Mouse (Mus musculus) left cerebral cortex, adult 8-10 months (tissue): ENCODE data around the gene Npr1. TPM values are rescaled to one million over a fixed set of nuclear protein-coding genes. Genes with fewer than 3 reads are reported as not detected.

Experiments
- total RNA-seq, 4 experiments: library from RNA; stranded (reverse); gene quantifications; 2 replicates each; pipeline ENCODE4 v1.2.4; 2022

Npr1 gene
- total RNA-seq, 4 experiments from 2014 or later, result 4.2 to 6.0 (median 5.0) TPM

Other genes with a start within 250 kb of the Npr1 start
- gene Jtb, start 234.3 kb downstream of the Npr1 start, total RNA-seq, result 10 to 100 TPM; 29.4 to 40.3 (median 33.6) TPM
- gene Creb3l4, start 222.4 kb downstream of the Npr1 start, total RNA-seq, result under 1 TPM; 0.25 to 0.72 (median 0.52) TPM
- 10 to 100 TPM; 43.0 to 52.8 (median 49.6) TPM for gene Slc39a1, start 217.7 kb downstream of the Npr1 start, total RNA-seq
- 10 to 100 TPM; 33.0 to 41.6 (median 35.8) TPM for gene Crtc2, start 211.7 kb downstream of the Npr1 start, total RNA-seq
- gene Dennd4b, start 200.7 kb downstream of the Npr1 start, total RNA-seq, result 10 to 100 TPM; 35.2 to 38.6 (median 37.1) TPM
- gene Gatad2b, start 172.7 kb downstream of the Npr1 start, total RNA-seq, result 10 to 100 TPM; 90.4 to 99.8 (median 96.4) TPM
- 1 to 10 TPM; 5.7 to 7.9 (median 7.4) TPM for gene Slc27a3, start 75.9 kb downstream of the Npr1 start, total RNA-seq
- 10 to 100 TPM; 55.1 to 59.9 (median 59.0) TPM for gene Ints3, start 32.2 kb downstream of the Npr1 start, total RNA-seq
- 10 to 100 TPM; 84.9 to 98.9 (median 93.3) TPM for gene Ilf2, start 10.3 kb upstream of the Npr1 start, total RNA-seq
- gene Snapin, start 25.2 kb upstream of the Npr1 start, total RNA-seq, result 10 to 100 TPM; 62.4 to 74.7 (median 67.1) TPM
- gene Chtop, start 43.6 kb upstream of the Npr1 start, total RNA-seq, result 100 to 1,000 TPM; 162 to 170 (median 167) TPM
- gene S100a1, start 48.5 kb upstream of the Npr1 start, total RNA-seq, result 100 to 1,000 TPM; 122 to 162 (median 132) TPM
- gene S100a13, start 48.6 kb upstream of the Npr1 start, total RNA-seq, result 10 to 100 TPM; 17.1 to 26.1 (median 20.5) TPM
- gene S100a14, start 61.0 kb upstream of the Npr1 start, total RNA-seq, result under 1 TPM in 1 of 4 experiments, not detected in 3; 0.63 TPM
- 100 to 1,000 TPM in 2 of 4 experiments, 10 to 100 TPM in 2; 85.4 to 115 (median 102) TPM for gene S100a16, start 71.4 kb upstream of the Npr1 start, total RNA-seq
- 1 to 10 TPM in 3 of 4 experiments, under 1 TPM in 1; 0.74 to 1.9 (median 1.5) TPM for gene S100a3, start 94.7 kb upstream of the Npr1 start, total RNA-seq
- not detected for gene S100a2, start 124.4 kb upstream of the Npr1 start, total RNA-seq
- not detected for gene Gm42674, start 136.0 kb upstream of the Npr1 start, total RNA-seq
- 1 to 10 TPM; 2.5 to 5.5 (median 4.9) TPM for gene S100a4, start 137.9 kb upstream of the Npr1 start, total RNA-seq
- 1 to 10 TPM in 1 of 4 experiments, not detected in 3; 1.1 TPM for gene S100a5, start 142.7 kb upstream of the Npr1 start, total RNA-seq
- gene S100a6, start 147.0 kb upstream of the Npr1 start, total RNA-seq, result 10 to 100 TPM; 24.1 to 52.2 (median 38.7) TPM
- gene S100a7a, start 188.2 kb upstream of the Npr1 start, total RNA-seq, result 1 to 10 TPM in 2 of 4 experiments, under 1 TPM in 2; 0.38 to 1.1 (median 0.91) TPM
- 1 to 10 TPM in 1 of 4 experiments, not detected in 3; 1.7 TPM for gene S100a8, start 203.1 kb upstream of the Npr1 start, total RNA-seq
- gene S100a9, start 229.9 kb upstream of the Npr1 start, total RNA-seq, result not detected